Mouse (Mus musculus) thymus, postnatal 0 days (tissue): Measurements from ENCODE around the gene Drp2. TPM values are rescaled to one million over a fixed set of nuclear protein-coding genes. Genes with fewer than 3 reads are reported as not detected.
A peak's percentile ranks its signal among the peaks of the same experiment; 100 is the strongest.

ENCODE experiments used
- DNase-seq: peaks from one replicate; pipeline ENCODE4 v3.0.0-alpha.2; 2015; ENCODE audit warnings: low spot score
- polyA plus RNA-seq: library from polyadenylated mRNA; unstranded; fragments of >200 nt; fragmentation: Nextera tagmentation; extraction: Ambion mirVana; gene quantifications from 2 replicates; pipeline ENCODE4 v1.2.1, GENCODE M21; 2015

The Drp2 gene
- 0.27 and 0.29 TPM in 2 replicates for polyA plus RNA-seq

DNA sequence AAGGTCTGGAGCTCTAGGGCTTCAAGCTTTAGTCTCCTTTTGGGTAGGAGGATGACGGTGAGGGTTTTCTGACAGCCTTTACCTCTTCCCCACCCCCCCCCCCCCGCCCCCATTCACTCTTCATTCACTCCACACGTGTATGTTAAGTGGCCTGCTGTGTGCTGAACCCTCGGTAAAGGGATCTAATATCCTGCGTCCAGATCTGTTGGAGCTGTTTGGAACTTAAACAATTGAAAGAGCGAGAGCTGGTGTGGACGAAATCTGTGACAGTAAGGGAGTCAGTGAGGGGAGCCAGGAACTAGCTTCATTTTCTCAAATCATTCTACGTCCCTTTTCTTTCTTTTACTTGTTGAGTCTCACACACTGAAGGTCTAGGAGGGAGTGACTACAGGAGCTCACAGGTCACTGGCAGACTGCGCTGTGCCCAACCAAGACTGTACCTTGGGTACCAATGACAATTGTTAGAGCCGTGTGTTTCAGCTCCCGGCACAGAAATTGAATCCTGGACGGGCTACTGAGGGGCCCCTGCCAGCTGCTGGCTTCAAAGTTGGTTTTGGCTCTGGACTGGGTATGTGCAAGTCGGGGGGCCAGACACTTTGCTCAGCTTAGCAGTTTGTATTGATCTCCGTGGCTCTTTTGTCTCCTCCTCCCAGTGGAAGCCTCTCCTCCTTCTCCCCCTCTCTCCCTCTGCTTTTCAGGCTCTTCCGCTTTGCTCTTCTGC lies at the start of gene Drp2:
TSS of gene Drp2 (plus strand) at position 689 of the 721 bp plus-strand sequence.
- DNase-seq: no peak

DNA sequence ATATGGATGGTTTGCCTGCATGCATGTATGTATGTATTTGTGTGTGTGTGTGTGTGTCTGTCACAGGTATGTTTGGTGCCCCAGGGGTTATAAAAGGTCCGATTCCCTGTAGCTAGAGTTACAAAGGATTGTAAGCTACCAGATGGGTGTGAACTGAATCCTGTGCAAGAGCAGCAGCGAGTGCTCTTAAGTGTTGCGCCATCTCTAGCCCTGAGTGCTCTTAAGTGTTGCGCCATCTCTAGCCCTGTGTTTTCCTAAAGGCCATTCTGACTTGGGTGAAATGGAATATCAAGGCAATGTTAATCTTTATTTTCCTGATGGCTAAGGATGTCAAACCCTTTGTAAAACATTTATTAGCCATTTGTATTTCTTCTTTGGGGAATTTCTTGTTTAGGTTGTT lies 45.0 kb upstream of the Drp2 start:
- DNase-seq: no peak

DNA sequence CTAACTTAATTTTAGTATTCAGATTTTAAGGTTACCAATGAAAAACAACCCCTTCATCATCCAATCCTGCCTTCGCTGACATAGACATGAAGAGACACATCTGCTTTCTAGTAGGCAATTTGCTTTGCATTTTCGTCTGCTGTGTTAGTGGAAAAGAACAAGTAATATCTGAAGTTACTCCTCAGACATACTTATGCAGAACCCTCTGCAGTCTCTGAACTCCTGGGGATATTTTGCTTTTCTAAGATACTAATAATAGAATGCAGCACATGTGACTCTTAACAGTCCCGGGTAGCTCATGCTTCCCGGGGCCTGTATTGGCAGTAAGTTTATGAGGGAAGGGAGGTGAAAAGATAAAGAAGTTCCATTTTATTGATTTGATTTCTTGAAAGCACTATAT lies 42.2 kb upstream of the Drp2 start:
- no peak for DNase-seq

DNA sequence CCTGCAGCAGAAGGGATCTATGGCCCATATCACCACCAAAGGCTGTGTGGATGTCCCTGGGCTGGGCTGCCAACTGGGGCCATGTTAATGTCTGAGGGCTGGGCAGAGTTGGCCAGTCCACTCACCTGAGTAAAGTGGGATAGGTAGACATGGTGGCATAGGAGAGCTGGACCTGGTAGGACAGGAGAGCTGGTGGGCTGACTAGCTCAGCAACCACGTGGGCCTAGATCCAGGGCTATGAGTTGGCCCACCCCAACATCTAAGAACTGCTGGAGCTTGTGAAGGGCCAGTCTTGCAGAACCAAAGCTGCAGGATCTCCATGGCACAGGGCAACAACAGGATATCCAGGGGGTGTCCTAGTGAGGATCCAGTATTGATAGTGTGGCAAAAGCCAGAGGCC lies 38.9 kb upstream of the Drp2 start:
- no peak for DNase-seq

DNA sequence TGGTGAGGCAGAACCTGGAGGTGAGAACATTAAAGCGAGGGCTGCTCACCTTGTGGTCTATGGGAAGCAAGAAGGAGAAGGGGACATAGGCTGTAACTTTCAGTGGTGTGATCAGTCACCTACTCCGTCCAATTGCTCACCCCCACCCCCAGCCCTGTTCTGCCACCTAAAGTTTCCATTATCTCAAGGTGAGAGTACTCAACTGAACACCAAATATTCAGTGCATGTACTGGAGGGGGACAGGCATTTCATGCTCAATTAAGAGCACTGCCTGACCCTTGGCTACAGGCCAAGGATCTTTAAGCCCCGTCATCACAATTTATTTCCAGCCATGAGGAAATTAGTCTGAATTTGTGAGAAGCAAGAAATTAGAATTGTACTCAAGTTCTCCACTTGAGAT lies 37.8 kb upstream of the Drp2 start:
- DNase-seq: no peak

DNA sequence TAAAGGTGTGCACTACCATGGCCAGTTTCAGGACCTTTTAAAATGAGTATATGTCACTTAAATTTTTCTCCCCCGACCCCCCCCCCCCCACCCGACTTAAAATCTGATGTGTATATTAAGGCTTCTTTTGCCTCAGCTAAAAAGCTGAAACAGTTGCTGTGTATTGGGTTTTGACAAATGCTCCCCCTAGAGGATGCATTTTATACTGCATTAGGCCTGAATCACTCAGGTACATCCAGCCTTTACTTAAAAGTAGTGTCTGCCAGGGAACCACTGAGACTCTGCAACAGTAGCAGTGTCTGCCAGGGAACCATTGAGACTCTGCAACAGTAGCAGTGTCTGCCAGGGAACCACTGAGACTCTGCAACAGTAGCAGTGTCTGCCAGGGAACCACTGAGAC lies 33.1 kb upstream of the Drp2 start:
- DNase-seq: peak; percentile 13

DNA sequence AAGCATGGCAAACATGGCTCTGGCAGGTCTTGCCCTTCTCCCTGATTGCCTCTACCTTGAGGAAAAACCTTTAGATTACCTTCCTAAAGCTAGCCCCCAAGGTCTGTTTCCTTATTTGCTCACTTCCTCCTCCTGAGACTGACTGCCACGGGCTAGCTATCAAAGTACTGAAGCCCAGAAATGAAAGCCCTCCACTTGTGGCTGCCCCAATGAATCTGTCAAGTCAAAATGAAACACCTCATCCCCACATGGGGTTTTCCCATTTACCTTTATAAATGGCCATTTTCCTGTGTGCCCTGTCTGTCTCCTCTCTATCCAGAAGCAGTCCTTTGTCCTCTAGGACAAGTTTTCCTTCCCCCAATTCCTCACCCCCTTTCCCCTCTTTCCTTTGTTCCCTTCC lies 30.2 kb upstream of the Drp2 start:
- DNase-seq: no peak

DNA sequence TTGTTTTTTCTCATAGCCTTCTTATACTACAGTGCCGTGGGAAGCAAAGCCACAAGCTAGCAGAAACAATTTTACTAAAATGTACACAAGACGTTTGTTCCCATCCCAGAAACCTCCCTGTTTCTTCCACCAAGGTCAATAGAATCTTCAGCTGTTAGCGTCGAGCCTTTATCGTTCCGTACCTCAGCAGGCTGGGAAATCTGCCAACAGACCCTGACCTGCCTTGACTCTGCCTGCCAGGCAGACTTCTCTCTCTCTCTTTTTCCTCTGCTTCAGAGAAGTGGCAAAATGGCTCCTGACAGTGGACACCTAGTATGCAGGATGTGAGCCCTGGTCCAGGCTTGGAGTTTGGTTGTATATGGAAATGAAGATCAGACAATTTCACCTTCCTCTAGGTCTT lies 19.5 kb upstream of the Drp2 start:
- DNase-seq: no peak

DNA sequence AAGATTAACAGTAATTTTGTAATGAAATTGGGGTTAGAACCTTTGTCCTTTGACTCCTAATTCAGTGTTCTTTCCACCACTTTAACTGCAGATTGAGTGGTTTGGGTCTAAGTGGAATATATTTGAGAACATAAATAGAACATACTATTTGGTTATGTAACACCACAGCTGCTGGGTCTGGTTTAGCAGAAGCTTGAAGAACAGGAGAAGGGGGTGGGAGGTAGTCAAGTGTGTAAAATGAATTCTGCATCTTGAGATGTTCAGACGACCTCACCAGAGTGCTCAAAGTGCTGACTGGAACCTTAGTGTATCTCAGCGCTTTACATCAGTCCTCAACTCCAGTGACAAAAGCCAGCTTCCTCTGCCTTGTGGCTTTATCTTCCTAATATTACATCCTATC lies 5.4 kb upstream of the Drp2 start:
- DNase-seq: no peak

DNA sequence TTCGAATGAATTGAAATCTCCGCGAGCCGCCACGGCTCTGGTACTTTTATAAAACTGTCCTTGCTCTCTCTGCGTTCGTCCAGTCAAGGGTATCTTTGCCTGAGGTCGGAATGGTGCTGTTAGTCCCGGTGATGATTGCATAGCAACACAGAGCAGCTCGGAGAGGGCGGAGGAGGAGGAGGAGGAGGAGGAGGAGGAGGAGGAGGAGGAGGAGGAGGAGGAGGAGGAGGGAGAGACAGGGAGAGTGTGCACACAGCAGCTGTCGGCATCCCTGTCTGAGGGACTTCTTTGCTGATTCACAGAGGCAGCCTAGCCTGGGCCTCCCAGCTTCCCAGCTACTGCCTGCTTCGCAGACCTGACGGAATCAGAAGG lies 219 bp downstream of the Drp2 start:
- DNase-seq: no peak

DNA sequence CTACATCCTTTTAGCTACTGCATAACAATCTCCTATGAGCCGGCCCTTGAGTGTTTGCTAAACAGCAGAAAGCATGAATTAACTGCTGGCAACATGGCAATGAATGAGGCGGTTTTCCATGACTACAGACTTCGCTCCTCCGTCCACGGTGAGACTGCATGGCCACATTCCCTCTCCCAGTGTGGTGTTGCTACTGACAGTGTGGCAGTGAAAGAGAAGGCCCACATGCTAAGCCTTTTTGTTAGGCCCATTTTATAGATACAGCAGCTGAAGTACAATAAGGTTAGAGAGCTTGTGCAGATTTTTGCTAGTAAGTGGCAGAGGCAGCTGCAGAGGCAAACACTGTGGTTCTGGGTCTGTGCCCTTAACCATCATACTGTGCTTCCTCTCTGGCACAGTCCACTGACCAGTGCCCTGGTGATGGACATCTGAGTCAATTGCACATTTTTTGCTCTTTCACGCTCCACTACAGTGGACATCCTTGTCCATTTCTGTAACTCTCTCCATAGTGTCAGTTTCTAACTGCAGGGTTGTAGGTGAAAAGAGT lies 5.1 kb downstream of the Drp2 start:
- no peak for DNase-seq

DNA sequence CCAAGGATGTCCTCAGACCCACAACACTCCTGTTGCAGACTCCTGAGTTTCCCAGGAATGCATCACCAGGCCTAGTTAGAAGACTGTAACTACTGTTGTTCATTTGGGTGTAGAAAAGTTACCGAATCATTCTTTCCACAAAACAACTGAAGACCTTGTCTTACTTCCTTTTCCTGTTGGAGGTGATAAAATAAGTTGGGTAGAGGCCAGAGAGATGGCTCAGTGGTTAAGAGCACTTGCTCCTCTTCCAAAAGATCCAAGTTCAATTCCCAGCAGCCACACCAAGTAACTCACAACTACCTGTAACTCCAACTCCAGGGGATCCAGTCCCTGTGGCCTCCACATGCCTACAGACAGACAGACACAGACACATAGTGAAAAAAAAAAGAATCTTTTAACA lies 7.7 kb downstream of the Drp2 start:
- no peak for DNase-seq

DNA sequence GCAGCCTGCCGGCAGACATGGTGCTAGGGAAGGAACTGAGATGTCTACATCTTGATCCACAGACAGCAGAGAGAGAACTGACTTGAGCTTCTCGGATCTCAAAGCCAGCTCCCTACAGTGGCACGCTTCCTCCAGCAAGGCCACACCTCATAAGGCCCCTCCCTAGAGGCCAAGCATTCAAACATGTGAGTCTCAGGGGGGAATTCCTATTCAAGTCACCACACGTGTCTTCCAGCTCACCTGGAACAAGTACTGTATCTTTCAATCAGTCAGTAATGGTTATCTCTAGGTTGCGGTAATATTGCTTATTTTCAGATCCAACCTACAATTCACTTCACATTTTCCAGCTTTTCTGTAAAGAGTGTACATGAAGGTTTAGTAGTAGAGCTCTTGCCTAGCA lies 15.7 kb downstream of the Drp2 start:
- no peak for DNase-seq

DNA sequence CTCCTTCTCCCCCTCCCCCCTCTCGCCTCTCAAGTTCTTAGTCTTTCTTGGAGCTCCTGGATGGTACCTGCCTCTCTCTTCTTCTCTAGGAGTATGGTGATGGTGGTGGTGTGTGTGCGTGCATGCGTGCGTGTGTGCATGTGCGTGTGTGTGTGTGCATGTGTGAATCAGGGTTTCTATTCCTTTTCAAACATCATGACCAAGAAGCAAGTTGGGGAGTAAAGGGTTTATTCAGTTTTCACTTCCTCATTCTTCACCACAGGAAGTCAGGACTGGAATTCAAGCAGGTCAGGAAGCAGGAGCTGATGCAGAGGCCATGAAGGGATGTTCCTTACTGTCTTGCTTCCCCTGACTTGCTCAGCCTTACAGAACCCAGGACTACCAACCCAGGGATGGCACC lies 19.9 kb downstream of the Drp2 start:
- no peak for DNase-seq

DNA sequence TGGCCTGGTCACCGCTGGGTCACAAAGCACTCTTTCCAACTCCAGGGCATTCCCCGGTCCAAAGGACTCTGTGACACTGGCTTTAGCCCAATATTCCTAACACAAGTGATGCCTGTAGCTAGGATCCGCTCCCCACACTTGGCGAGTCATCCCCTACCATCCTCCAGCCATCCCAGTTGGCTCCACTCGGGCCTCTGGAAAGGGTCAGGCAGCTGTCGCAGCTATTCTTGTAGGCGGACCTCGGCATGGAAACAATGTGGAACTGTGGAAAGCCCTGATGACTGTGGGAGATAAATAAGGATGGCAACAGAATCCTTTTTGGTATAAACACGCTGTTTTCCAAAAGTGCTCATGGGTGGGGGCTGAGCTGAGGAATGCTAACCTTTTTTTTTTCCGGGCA lies 21.4 kb downstream of the Drp2 start:
- DNase-seq: no peak

DNA sequence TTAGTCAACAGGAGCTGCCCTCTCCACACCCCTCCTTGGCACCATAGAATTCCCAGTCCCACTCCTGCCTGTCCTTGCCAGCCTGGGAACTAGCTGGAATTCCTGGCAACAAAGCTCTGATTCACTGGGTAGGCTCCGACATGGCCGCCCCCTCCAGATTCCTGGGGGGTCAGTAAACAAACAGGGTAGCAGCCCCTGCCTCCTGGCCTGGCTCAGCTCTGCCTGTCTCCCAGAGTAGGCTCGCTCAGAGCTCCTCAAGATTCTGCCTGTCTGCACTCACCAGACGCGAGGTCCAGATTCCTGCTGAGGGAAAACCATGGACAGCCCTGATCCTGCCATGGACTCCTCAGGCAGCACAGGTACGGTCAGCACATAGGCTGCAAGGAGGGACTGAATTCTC lies 22.5 kb downstream of the Drp2 start:
- DNase-seq: no peak

DNA sequence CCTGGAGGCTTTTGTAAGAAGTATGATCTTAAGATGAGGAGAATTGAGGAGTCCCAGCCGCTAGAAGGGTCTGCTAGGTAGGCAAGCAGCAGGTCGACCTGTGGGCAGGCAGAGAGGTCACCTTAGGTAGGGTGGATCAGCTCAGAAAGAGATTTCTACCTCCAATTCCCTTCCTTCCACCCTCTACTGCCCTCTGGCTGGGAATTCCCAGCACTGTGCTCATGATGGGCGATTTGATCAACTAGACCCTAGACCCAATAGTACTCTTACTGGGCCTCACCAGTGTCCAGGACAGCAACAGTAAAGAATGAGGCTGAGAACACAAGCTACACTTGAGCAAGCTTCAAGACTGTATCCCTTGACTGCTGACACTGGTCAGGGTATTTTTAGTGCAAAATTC lies 23.0 kb downstream of the Drp2 start:
- no peak for DNase-seq

DNA sequence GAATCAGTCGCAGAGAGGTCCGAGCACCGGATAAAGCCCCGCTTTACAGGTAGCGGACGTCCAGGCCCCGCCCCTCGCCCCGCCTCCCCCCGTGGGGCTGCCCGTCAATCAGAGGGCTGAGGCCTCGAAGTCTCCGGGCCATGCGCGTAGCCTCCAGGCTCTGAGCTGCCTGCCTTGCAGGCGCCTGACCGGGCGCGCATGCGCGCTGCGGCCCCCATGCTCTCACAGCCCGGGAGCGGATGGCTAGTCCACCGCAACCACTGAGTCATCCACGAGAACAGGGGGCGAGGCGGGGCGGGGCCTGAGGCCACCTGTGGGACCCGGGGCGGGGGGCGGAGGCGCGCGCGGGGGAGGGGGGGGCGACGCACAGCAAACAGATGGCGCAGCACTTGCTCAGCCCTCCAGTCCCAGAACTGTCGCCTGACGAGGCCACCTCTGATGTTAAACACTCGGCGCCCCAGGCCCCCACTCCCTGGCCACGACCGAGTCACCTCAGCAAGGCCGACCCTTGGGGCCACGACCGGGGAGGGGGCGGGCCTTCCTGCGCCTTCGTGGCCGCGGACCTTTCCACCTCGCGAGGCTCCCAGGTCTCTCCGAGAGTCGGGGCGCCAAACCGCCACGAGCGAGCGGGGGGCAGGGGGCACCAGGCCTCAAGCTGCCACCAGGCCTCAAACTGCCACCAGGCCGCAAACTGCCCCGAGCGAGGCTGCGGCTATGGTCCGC lies 70.8 kb downstream of the Drp2 start:
- no peak for DNase-seq

DNA sequence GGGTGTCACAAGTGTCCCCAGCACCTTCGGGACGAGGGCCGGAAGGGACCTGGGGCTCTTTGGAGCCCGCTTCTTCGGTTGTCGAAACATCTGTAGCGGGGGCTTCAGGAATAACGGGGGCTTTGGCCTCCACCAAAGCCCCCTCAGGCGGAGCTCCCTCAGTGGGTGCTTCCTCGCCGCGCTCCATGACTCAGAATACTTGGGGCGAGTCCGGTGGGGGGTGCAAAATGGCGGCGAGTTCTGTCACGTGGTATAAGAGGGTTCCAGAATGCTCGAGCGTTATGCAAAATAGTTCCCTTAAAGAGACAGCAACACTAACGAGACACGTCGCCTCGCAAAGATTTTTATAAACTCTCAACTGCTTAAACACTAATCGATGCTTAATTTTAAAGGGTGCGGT lies 71.9 kb downstream of the Drp2 start, which contains the start of gene Taf7l:
TSS of gene Taf7l (minus strand) at position 201 of the 400 bp plus-strand sequence.
- DNase-seq: no peak

DNA sequence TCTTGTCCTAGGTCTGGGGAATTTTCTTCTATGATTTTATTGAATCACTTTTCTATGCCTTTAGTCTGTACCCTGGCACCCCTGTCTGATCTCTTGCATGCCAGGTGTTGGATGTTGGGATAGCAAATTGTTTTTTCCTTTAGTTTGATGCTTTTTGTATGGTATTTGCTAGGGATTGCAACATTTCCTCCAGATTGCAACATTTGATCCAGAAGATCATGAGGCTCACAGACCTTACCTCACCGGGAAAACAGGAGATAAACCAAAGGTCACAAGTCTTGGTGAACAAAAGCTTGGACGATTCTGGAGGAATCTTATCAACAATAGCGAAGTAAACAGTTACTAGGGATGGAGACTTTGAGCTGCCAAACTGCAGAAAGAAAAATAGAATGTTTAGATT lies 77.4 kb downstream of the Drp2 start:
- DNase-seq: no peak

DNA sequence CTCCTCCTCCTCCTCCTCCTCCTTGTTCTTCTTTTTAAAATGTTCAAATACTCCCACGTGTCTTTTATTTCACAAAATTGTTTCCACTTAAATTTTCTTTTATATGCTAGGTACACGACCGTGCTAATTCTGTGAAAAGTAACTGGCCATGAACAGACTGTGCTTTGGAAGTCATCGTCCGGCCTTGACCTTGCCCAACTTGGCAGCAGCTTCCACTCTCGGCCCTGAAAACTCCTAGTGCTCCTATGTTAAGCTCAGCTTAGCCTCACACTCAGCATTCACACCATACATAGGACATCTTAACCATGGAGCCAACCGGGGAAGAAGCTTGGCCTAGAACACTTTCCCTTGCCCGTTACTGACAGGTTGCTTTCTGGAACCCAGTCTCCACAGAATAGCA lies 96.3 kb downstream of the Drp2 start:
- no peak for DNase-seq
